Mouse (Mus musculus) telencephalon, adult 2 months (tissue): Measurements from ENCODE around the gene Scarb1.

Experiments
- DNase-seq: peaks from one replicate; pipeline ENCODE4 v3.0.0-alpha.2; 2011; ENCODE audit warnings: low read depth, low spot score

Gene Scarb1

GRCm38 (mm10) chr5:125271531-125272203, 69.2 kb downstream of the Scarb1 start:
- DNase-seq = no peak

GRCm38 (mm10) chr5:125270587-125271130, 70.2 kb downstream of the Scarb1 start:
- DNase-seq = peak; percentile 46

GRCm38 (mm10) chr5:125269836-125270235, 71.1 kb downstream of the Scarb1 start:
- DNase-seq = no peak

- DNase-seq = no peak
Measured at GRCm38 (mm10) chr5:125269399-125269798, 71.5 kb downstream of the Scarb1 start.

GRCm38 (mm10) chr5:125268033-125268765, 72.7 kb downstream of the Scarb1 start:
- DNase-seq = no peak

- DNase-seq = no peak
Measured at GRCm38 (mm10) chr5:125267150-125267961, 73.5 kb downstream of the Scarb1 start.

- no peak for DNase-seq
Measured at GRCm38 (mm10) chr5:125266128-125266527, 74.8 kb downstream of the Scarb1 start.

GRCm38 (mm10) chr5:125264700-125265099, 76.2 kb downstream of the Scarb1 start:
- DNase-seq = no peak

- peak; percentile 70 for DNase-seq
Measured at GRCm38 (mm10) chr5:125262578-125262977, 78.3 kb downstream of the Scarb1 start.

- DNase-seq = no peak
Measured at GRCm38 (mm10) chr5:125253917-125254316, 87.0 kb downstream of the Scarb1 start.

GRCm38 (mm10) chr5:125253448-125253847, 87.4 kb downstream of the Scarb1 start:
- no peak for DNase-seq

GRCm38 (mm10) chr5:125252664-125253063, 88.2 kb downstream of the Scarb1 start:
- DNase-seq = no peak

GRCm38 (mm10) chr5:125251885-125252615, 88.8 kb downstream of the Scarb1 start:
- no peak for DNase-seq

GRCm38 (mm10) chr5:125249187-125249586, 91.7 kb downstream of the Scarb1 start:
- no peak for DNase-seq

- DNase-seq = no peak
Measured at GRCm38 (mm10) chr5:125246711-125247110, 94.2 kb downstream of the Scarb1 start.

- DNase-seq = peak; percentile 60
Measured at GRCm38 (mm10) chr5:125245534-125246151, 95.3 kb downstream of the Scarb1 start.

- no peak for DNase-seq
Measured at GRCm38 (mm10) chr5:125244825-125245533, 95.9 kb downstream of the Scarb1 start.

GRCm38 (mm10) chr5:125243928-125244327, 97.0 kb downstream of the Scarb1 start:
- peak; percentile 96 for DNase-seq

GRCm38 (mm10) chr5:125242111-125242510, 98.8 kb downstream of the Scarb1 start:
- no peak for DNase-seq

- DNase-seq = no peak
Measured at GRCm38 (mm10) chr5:125241627-125242026, 99.3 kb downstream of the Scarb1 start.
